Mouse (Mus musculus) embryo, embryonic 11 days (tissue): Measurements from ENCODE around the gene Mapkap1.
A peak's percentile ranks its signal among the peaks of the same experiment; 100 is the strongest.

Source experiments
- DNase-seq: peaks from one replicate; pipeline ENCODE4 v3.0.0-alpha.2; 2015

Mapkap1 gene

DNA sequence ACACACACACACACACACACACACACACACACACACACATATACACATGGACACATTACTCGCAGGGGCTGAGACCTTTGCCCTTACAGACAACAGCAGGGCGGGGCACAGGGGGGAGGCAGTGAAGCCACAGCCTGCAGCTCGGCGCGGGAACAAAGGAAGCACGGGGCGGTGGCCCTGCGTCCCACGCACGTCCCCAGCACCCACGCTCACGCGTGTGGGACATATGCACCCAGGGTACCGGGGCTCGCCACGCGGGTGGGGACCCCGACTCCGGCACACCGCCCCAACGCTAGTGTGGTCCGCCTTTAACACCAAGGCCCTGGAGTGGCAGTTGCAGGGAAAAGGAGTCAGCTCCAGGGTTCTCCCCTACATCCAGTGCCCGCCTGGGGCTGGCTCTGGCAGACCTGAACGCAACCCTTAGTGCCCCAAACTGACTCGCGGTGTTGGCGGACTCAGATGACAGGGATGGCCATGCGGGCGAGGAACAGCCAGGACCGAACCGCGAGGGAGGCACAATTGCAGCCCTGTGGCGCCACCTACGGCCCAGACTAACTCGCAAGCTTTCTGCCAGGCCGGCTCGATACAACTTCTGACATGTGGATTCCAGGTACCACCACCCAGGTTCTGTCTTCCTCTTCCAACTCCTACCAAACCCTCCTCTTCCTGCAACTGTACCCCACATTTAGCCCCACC lies 232.5 kb downstream of the Mapkap1 start:
- peak; percentile 92 for DNase-seq

- no peak for DNase-seq
Observed at GRCm38 (mm10) chr2:34639725-34640124, 233.2 kb downstream of the Mapkap1 start.

- DNase-seq: peak; percentile 45
Observed at GRCm38 (mm10) chr2:34642351-34642750, 235.8 kb downstream of the Mapkap1 start.

- DNase-seq: peak; percentile 57
Observed at GRCm38 (mm10) chr2:34644571-34645526, 238.3 kb downstream of the Mapkap1 start.

- DNase-seq: peak; percentile 88
Observed at GRCm38 (mm10) chr2:34645851-34646540, 239.4 kb downstream of the Mapkap1 start.

DNA sequence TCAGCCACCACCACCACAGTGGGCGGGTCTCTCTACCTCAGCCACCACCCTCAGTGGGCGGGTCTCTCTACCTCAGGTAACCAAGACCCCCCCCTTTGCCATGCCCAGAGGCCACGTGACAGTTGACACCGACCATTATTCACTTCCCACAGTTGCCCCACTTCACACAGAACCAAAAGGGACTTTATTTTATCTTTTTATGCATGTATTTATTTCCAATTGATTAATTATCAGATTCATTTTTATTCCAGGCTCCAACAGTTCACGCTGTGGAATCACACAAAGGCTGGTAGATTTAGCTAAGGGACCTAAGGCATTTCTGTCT lies 239.9 kb downstream of the Mapkap1 start:
- DNase-seq: no peak

GRCm38 (mm10) chr2:34647410-34647809 lies 240.8 kb downstream of the Mapkap1 start:
- DNase-seq: no peak

DNA sequence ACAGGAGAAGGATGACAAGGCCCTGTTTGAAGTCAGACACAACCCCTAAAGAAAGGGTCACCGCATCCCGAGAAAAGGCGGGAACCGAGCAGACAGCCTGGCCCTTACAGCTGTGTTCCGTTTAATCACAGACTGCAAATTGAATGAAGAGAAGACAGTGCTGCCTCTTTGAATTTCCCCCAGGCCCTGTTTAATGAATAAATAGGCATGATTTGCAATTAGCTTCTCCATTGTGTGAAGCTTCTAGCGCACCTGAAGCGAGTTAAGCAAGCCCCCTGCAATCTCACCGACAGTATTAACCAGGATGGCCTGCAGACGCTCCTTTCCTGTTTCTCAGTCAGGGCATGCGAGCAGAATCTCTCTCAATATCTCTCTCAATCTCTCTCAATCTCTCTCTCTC lies 261.2 kb downstream of the Mapkap1 start:
- no peak for DNase-seq

- no peak for DNase-seq
Observed at GRCm38 (mm10) chr2:34668440-34669191, 262.0 kb downstream of the Mapkap1 start.

DNA sequence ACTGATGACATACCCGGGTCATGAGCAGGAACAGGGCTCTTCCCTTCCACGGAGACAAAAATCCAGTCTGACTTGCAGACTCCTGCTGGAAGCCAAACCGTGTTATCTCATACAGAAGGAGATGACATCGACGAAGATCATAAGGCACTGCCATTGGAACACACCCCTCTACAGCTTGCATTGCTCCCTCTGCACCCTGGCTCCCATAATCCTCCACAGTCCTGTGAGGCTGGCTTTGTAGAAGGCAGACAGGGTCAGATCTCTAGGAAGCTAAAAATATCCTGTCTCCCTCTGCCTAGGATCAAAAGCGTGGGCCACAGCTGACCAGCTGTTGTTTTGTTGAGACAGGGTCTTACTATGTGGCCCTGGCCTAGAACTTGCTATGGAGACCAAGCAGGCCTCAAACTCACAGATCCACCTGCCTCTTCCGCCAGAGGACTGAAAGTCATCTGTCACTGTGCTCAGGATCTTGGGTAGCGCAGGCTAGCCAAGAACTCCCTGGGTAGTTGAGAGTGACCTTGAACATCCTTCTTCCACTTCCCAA lies 262.7 kb downstream of the Mapkap1 start:
- DNase-seq: no peak

DNA sequence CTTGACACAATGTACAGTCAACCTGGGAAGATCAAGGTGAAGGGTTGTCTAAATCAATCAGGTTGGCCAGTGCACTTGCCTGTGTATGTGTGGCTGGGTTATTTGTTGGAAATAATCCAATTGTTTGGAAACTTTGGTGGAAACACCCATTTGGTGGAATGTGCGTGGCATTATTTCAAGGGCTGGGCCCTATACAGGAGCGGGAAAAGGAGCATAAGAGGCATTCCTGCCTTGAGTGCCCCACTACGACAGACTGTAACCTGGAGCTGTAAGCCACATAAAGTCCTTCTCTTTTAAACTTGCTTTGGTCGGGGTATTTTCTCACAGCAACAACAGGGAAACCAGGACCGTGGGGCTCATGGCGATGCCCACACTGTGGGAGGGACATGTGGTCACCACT lies 263.9 kb downstream of the Mapkap1 start:
- no peak for DNase-seq

- peak; percentile 82 for DNase-seq
Observed at GRCm38 (mm10) chr2:34671385-34672026, 264.9 kb downstream of the Mapkap1 start.

DNA sequence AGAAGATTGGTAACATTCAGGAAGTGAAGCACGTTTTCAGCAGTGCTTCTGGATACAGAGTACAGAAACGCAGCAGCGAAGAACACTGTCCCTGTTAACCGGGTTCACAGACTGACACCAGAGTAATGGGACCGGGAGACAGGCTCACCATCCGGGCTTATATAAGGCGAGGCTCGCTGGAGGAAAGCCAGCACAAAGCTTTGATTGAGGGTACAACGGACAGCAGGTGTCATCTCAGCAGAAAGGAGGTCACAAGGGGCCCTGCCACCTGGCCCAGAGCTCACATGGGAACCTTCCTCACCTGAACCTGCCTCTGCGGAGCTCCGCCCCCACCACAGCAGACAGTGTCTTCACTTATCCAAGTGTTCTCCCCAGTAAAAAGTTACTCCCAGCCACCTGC lies 267.3 kb downstream of the Mapkap1 start:
- DNase-seq: no peak
